Mouse (Mus musculus): ENCODE data around the gene Polr3gl. TPM values are rescaled to one million over a fixed set of nuclear protein-coding genes. Genes with fewer than 3 reads are reported as not detected.

Polr3gl gene
- total RNA-seq, 2 experiments from 2014 or later = 26.6 to 28.1 TPM

- no peak overlapping the region for H3K4me3 ChIP-seq
- intact Hi-C loops (cut with DNase I) = no loop called here
- TF ChIP-seq CTCF (IDR thresholded peaks at IDR 0.05) = no peak; the same call in 1 of the 2 replicates
- no peak overlapping the region for H3K27ac ChIP-seq
- DNase-seq (ENCODE audit: extremely low spot score in 1 of 2, low spot score in 2 of 2) = no peak
Observed at GRCm38 (mm10) chr3:96534300-96534699, 59.7 kb downstream of the Polr3gl start.

GRCm38 (mm10) chr3:96532050-96532449 is 61.9 kb downstream of the Polr3gl start:
- intact Hi-C loops (cut with DNase I) = no loop called here
- no peak for TF ChIP-seq CTCF (IDR thresholded peaks at IDR 0.05)
- Histone ChIP-seq H3K4me3 (no peak overlapping the region), H3K27ac (no peak overlapping the region)
- DNase-seq (ENCODE audit: extremely low spot score in 1 of 2, low spot score in 2 of 2) = no peak

- intact Hi-C loops (cut with DNase I) = no loop called here
- no peak for TF ChIP-seq CTCF (IDR thresholded peaks at IDR 0.05)
- no peak for DNase-seq (ENCODE audit: extremely low spot score in 1 of 2, low spot score in 2 of 2)
- Histone ChIP-seq H3K4me3 (no peak overlapping the region), H3K27ac (no peak overlapping the region)
Observed at GRCm38 (mm10) chr3:96528506-96528905, 65.5 kb downstream of the Polr3gl start.

Other genes with a start within 250 kb of the Polr3gl start
- not detected for gene BC107364, start 141.9 kb downstream of the Polr3gl start, total RNA-seq (2021)
- gene Hfe2, start 69.0 kb downstream of the Polr3gl start, total RNA-seq (2021) = 1 to 10 TPM; 1.7 to 1.8 TPM
- gene Txnip, start 36.2 kb downstream of the Polr3gl start, total RNA-seq (2021) = 10 to 100 TPM; 22.4 to 28.2 TPM
- not detected for gene Gm16253, start 17.2 kb downstream of the Polr3gl start, total RNA-seq (2021)
- gene Ankrd34a, start 2.5 kb upstream of the Polr3gl start, total RNA-seq (2021) = 10 to 100 TPM; 66.8 to 70.3 TPM
- gene Lix1l, start 7.0 kb upstream of the Polr3gl start, total RNA-seq (2021) = 10 to 100 TPM; 18.6 to 21.5 TPM
- gene Rbm8a, start 35.8 kb upstream of the Polr3gl start, total RNA-seq (2021) = 10 to 100 TPM; 37.6 to 38.5 TPM
- gene Pex11b, start 41.2 kb upstream of the Polr3gl start, total RNA-seq (2021) = 10 to 100 TPM; 53.0 to 56.3 TPM
- gene Gm42957, start 41.3 kb upstream of the Polr3gl start, total RNA-seq (2021) = under 1 TPM; 0.41 to 0.68 TPM
- 1 to 10 TPM; 2.9 to 3.6 TPM for gene Itga10, start 51.4 kb upstream of the Polr3gl start, total RNA-seq (2021)
- 1 to 10 TPM; 8.3 to 9.5 TPM for gene Ankrd35, start 76.0 kb upstream of the Polr3gl start, total RNA-seq (2021)
- 10 to 100 TPM; 23.6 to 30.3 TPM for gene Pias3, start 102.2 kb upstream of the Polr3gl start, total RNA-seq (2021)
- gene Nudt17, start 114.4 kb upstream of the Polr3gl start, total RNA-seq (2021) = 10 to 100 TPM in 1 of 2 experiments, 1 to 10 TPM in 1; 8.7 to 10.4 TPM
- 10 to 100 TPM; 22.7 to 25.3 TPM for gene Polr3c, start 133.4 kb upstream of the Polr3gl start, total RNA-seq (2021)
- 10 to 100 TPM; 58.3 to 61.9 TPM for gene Rnf115, start 133.5 kb upstream of the Polr3gl start, total RNA-seq (2021)
- gene Pdzk1, start 235.1 kb upstream of the Polr3gl start, total RNA-seq (2021) = under 1 TPM in 1 of 2 experiments, not detected in 1; 0.14 TPM
- not detected for gene Cd160, start 235.2 kb upstream of the Polr3gl start, total RNA-seq (2021)